Mouse (Mus musculus) left cerebral cortex, adult 2 months (tissue): ENCODE data around the gene Fndc7. TPM values are rescaled to one million over a fixed set of nuclear protein-coding genes. Genes with fewer than 3 reads are reported as not detected.
"Not testable (repeated sequence)": the region's sequence is repeated elsewhere in the genome, so short reads cannot be mapped to it uniquely, and the experiment has no call there.

Experiments
- DNase-seq, 2 experiments: peaks; one replicate each; pipeline ENCODE4 v3.0.0; 2021 to 2022; ENCODE audit warnings: low spot score in 2 of 2, mixed read lengths in 1 of 2; ENCODE audit errors: extremely low spot score in 1 of 2
- H3K27ac ChIP-seq: fragments of 200-600 bp; 2 replicates; pipeline ENCODE4 v1.8.1; 2022
- H3K4me3 ChIP-seq: fragments of 200-600 bp; 2 replicates; pipeline ENCODE4 v1.8.1; 2022
- CTCF ChIP-seq: fragments of 200-600 bp; IDR thresholded peaks from 2 replicates; pipeline ENCODE4 v1.8.1; 2022; ENCODE audit warnings: antibody characterized with exemption, mild to moderate bottlenecking, moderate library complexity
- intact Hi-C: fragments of 180-260 bp; cut with DNase I; formaldehyde crosslinking; loops from one replicate; pipeline ENCODE4 v1.15.1; 2025
- total RNA-seq, 2 experiments: library from RNA; stranded (reverse); gene quantifications; 2 replicates each; pipeline ENCODE4 v1.2.3; 2021

Gene Fndc7
- total RNA-seq, 2 experiments from 2014 or later, result 0.26 TPM; not detected in 1

- DNase-seq, result no peak
- TF ChIP-seq CTCF, result peak; percentile 4; the same call in 1 of the 2 replicates
- Histone ChIP-seq H3K27ac (no peak overlapping the region), H3K4me3 (no peak overlapping the region)
- intact Hi-C loops, result no loop called here
These were observed 38.3 kb downstream of the Fndc7 start for GRCm38 (mm10) chr3:108851554-108851953.

GRCm38 (mm10) chr3:108851075-108851474, 38.7 kb downstream of the Fndc7 start:
- no peak overlapping the region for H3K4me3 ChIP-seq
- no peak for TF ChIP-seq CTCF
- intact Hi-C loops, result no loop called here
- no peak for DNase-seq
- H3K27ac ChIP-seq, result no peak overlapping the region

GRCm38 (mm10) chr3:108850506-108850905, 39.3 kb downstream of the Fndc7 start:
- Histone ChIP-seq H3K27ac (no peak overlapping the region), H3K4me3 (no peak overlapping the region)
- DNase-seq, result no peak
- intact Hi-C loops, result no loop called here
- TF ChIP-seq CTCF, result no peak

GRCm38 (mm10) chr3:108846616-108847015, 43.2 kb downstream of the Fndc7 start:
- DNase-seq, result no peak
- intact Hi-C loops, result no loop called here
- Histone ChIP-seq H3K27ac (no peak overlapping the region), H3K4me3 (no peak overlapping the region)
- no peak for TF ChIP-seq CTCF

- no peak for TF ChIP-seq CTCF
- Histone ChIP-seq H3K27ac (no peak overlapping the region), H3K4me3 (no peak overlapping the region)
- intact Hi-C loops, result no loop called here
- DNase-seq, result no peak
These were observed 45.3 kb downstream of the Fndc7 start for GRCm38 (mm10) chr3:108844521-108844920.

GRCm38 (mm10) chr3:108844026-108844425, 45.8 kb downstream of the Fndc7 start:
- no peak for TF ChIP-seq CTCF
- no peak for DNase-seq
- H3K4me3 ChIP-seq, result no peak overlapping the region
- no peak overlapping the region for H3K27ac ChIP-seq
- intact Hi-C loops, result no loop called here

- no peak for TF ChIP-seq CTCF
- H3K4me3 ChIP-seq, result no peak overlapping the region; the same call in 1 of the 2 replicates
- intact Hi-C loops, result loop anchor here (2.0 kb wide), 1 partner anchor 70 kb away; the partner anchor contains the start of gene Prpf38b
These were observed 49.1 kb downstream of the Fndc7 start for GRCm38 (mm10) chr3:108840716-108841054.

GRCm38 (mm10) chr3:108840000-108840715, 49.6 kb downstream of the Fndc7 start, which contains the start of gene Stxbp3:
TSS of gene Stxbp3 (minus strand) at chr3:108840526.
- peak within 1 kb of the TSS; percentile 88 for H3K27ac ChIP-seq
- DNase-seq, result peak; percentile 99
- peak within 1 kb of the TSS; percentile 78 for H3K4me3 ChIP-seq
- peak; percentile 100 for TF ChIP-seq CTCF
- intact Hi-C loops, result loop anchor here (2.0 kb wide), 1 partner anchor 71 kb away; the partner anchor contains the start of gene Prpf38b

More at GRCm38 (mm10) chr3:108840716-108841054, 49.1 kb downstream of the Fndc7 start:
- H3K27ac ChIP-seq, result no peak overlapping the region
- DNase-seq, result no peak

GRCm38 (mm10) chr3:108839647-108839999, 50.2 kb downstream of the Fndc7 start:
- peak overlapping the region; percentile 88 for H3K27ac ChIP-seq
- TF ChIP-seq CTCF, result no peak
- intact Hi-C loops, result no loop called here
- peak overlapping the region; percentile 78 for H3K4me3 ChIP-seq
- DNase-seq, result no peak

GRCm38 (mm10) chr3:108838980-108839379, 50.8 kb downstream of the Fndc7 start:
- no peak for TF ChIP-seq CTCF
- DNase-seq, result no peak
- intact Hi-C loops, result no loop called here
- Histone ChIP-seq H3K4me3 (peak overlapping the region; percentile 78), H3K27ac (no peak overlapping the region)

- intact Hi-C loops, result no loop called here
- no peak overlapping the region for H3K4me3 ChIP-seq
- TF ChIP-seq CTCF, result no peak
- no peak overlapping the region for H3K27ac ChIP-seq
- DNase-seq, result no peak
These were observed 52.9 kb downstream of the Fndc7 start for GRCm38 (mm10) chr3:108836931-108837330.

- DNase-seq, H3K4me3 ChIP-seq, intact Hi-C loops, H3K27ac ChIP-seq: not testable (repeated sequence)
These were observed 56.1 kb downstream of the Fndc7 start for GRCm38 (mm10) chr3:108833717-108834116.

- DNase-seq, result no peak
These were observed 58.1 kb downstream of the Fndc7 start for GRCm38 (mm10) chr3:108831750-108832149.

More at GRCm38 (mm10) chr3:108831750-108832149, 58.1 kb downstream of the Fndc7 start:
- intact Hi-C loops, result no loop called here
- Histone ChIP-seq H3K4me3 (no peak overlapping the region), H3K27ac (no peak overlapping the region)
- no peak for TF ChIP-seq CTCF
